Mouse (Mus musculus): ENCODE measurements around the gene Gng7. TPM values are rescaled to one million over a fixed set of nuclear protein-coding genes. Genes with fewer than 3 reads are reported as not detected.
A peak's percentile ranks its signal among the peaks of the same experiment; 100 is the strongest.
"Not testable (repeated sequence)": the region's sequence is repeated elsewhere in the genome, so short reads cannot be mapped to it uniquely, and the experiment has no call there.

Gene Gng7
- total RNA-seq, 2 experiments from 2014 or later: 2.3 to 2.5 TPM

DNA sequence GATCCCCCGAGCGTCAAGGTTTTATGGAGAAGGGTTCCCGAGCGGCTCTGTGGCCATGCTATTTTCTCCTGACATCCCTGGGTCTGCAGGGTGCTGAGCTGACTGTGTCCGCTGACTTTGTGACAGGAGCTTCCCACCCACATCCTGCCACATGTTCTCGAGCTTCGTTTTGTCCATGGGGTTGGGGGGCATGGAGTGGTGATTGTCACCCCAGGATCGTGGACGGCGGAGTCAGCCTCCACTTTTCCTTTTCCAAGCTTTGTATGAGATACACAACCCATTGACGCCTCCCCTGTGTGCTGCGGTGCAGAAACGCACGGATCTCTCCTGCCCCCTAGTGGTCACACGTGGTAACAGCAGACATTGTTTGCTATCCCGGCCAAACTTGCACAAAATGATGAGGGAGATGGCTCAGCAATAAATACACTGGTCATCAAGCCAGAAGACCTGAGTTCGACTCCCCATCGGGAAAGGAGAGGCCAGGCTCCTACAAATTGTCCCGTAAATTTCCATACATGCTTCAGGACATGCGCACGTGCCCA lies 19.6 kb downstream of the Gng7 start:
- peak; percentile 84 for DNase-seq (ENCODE audit: low spot score)

DNA sequence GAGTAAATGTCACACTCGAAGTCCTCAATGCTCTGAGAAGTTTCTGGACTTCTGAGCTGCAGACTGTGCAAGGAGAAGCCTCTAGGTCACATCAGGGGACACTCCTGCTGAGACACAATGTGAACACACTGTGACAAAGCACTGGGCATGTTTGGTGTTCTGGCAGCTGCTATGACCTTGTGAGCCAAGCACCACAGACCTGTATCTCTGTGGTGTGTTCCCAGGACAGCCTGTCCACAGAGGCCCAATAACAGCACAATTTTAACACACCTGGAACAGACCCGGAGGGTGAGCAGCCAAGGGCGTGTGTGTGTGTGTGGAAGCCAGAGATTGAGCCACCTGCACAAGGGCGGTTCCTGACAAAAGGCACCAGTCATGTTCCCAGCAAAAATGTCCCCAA lies 20.1 kb downstream of the Gng7 start:
- no peak for DNase-seq (ENCODE audit: low spot score)

DNA sequence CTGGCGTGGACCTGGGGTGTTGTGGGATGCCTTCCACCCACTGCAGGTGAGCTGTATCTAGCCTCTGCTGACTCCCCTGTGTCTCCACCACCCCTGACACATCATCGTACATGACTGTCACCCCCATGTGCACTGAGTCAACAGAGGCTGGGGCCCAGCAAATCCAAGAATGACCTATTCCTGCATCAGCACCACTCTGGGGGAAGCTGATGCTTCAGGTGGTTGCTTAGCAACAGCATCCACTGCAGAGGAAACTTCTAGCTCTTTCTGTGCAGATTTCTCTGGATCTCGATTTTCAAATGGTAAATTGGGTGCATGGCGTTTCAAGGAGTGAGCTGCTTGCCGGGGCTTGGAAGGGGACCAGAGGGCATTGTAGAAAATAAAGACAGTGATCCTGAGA lies 21.5 kb downstream of the Gng7 start:
- DNase-seq (ENCODE audit: low spot score): no peak

DNA sequence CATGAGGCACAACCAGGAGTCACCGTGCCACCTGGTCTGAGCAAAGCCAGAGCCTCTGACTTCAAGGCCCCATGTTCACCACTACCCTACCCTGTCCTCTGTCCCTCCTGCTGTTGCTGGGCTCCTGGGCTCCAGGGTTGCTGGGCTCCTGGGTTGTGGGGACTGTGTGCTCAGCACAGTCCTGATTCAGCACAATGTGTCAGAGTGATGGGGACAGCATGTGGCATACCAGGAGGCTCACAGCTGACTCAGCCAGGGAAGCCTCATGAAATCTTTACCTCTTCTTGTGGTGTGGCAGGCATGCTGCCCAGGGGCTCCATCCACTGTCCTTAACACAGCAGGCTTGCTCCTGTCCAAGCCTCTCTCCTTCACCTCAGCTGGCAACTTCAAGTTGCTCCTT lies 22.8 kb downstream of the Gng7 start:
- DNase-seq (ENCODE audit: low spot score): no peak

DNA sequence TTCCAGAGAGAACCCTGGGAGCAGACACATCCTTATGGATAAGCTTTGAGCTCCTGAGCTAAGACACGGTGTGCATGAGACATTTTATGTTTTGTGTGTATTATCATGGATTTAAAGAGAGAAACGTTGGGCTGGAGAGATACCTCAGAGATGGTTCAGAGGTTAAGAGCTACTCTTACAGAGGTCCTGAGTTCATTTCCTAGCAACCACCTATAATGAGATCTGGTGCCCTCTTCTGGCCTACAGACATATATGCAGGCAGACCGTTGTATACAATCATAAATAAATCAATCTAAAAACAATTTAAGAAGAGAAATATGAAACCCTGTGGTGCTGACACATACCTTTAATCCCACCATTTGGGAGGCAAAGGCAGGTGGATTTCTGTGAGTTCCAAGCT lies 23.7 kb downstream of the Gng7 start:
- DNase-seq (ENCODE audit: low spot score): no peak

DNA sequence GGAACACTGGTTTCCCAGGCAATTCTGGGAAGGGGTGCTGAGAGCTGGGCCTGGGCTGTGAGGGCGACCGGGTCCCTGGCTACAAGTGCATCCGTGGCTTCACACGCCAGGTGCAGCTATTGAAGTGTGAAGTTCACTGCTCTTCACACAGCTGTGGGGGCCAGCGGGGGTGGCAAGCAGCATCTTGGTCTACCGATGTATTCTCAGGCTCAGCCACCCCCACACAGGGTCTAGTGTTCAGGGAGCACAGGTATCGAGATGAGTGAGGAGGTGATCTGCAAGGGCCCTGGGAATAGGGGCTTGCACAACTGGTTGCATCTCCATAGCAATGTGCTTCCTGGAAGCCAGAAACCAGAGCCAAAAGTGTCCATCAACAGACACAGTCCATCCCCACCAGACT lies 24.3 kb downstream of the Gng7 start:
- DNase-seq (ENCODE audit: low spot score): no peak

DNA sequence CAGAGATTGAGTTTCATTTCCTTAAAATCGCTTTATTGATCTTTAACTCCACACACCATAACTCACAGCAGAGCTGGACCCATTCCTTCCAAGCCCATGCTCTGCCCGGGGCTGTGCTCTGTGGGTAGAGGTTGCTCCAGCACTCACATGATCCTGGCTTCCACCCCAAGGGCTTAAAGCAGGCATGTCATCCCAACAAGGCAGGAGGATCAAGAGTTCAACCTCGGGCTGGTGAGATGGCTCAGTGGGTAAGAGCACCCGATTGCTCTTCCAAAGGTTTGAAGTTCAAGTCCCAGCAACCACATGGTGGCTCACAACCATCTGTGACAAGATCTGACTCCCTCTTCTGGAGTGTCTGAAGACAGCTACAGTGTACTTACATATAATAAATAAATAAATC lies 24.9 kb downstream of the Gng7 start:
- DNase-seq (ENCODE audit: low spot score): not testable (repeated sequence)

DNA sequence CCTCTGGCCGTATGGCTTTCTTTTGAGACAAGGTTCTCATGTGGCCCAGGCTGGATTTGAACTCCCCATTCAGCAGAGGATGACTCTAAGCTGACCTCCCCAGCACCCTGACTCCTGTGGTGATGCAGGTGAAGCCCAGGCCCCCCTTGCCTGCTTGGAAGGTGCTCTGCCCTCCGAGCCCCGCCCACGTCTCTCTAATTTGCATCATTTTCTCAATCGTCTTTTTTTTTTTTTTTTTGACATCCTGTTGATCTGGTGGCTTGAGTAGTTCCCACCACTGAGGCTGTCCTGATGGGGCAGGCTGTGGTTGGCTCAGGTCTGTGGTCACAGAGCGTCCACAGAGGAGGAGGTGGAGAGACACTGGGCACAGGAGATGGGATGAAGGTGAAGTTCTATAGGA lies 25.3 kb downstream of the Gng7 start:
- no peak for DNase-seq (ENCODE audit: low spot score)

DNA sequence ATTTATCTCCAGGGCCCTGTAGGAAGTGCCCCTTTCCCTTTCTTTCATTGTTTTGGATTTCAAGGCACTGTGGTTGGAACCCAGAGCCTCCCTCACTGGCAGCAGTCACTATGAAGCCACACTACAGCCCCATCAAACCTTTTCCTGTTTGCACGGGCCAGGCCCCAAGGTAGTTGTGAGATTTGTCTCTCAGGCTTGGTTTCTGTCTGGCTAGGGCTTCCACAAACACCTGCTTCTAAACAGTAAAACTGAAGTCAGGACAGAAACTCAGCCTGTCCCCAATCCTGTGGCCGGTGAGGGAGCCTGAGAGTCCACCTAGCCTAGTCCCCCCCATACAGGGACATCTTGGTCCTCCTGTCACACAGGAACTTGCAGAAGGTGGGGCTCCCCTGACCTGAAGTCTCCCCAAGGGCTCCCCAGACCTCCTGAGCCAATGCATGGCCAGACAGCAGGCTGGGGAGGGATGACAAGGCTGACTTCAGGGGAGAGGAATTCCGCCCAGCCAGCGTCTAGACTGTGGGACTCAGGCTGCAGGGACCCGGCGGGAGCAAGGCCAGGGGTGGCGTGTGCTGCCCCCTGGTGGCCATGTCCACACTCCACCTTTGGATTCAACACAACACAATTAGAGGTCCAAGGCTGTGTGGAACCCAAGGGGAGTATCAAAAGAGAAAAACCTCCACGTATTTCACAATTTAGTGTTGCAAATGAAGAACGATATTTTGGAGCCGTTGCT lies 26.9 kb downstream of the Gng7 start:
- peak; percentile 89 for DNase-seq (ENCODE audit: low spot score)

DNA sequence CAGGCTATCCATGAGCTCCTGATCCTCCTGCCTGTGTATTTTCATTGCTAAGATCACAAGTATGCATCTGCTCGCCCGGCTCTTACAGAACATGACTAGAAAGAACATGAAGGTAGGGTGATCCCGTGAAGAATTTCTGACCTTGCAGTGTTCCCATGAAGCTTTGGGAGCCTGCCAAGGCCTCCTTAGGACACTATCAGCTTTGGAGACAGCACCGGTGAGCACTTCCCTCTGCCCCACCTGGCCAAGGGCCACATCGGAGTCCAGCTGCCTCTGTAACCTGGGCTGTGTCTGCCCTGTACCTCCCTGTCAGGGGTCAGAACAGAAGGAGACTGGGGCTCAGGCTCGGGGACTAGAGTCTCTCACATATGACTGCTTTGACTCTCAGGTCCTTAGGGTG lies 28.0 kb downstream of the Gng7 start:
- no peak for DNase-seq (ENCODE audit: low spot score)

DNA sequence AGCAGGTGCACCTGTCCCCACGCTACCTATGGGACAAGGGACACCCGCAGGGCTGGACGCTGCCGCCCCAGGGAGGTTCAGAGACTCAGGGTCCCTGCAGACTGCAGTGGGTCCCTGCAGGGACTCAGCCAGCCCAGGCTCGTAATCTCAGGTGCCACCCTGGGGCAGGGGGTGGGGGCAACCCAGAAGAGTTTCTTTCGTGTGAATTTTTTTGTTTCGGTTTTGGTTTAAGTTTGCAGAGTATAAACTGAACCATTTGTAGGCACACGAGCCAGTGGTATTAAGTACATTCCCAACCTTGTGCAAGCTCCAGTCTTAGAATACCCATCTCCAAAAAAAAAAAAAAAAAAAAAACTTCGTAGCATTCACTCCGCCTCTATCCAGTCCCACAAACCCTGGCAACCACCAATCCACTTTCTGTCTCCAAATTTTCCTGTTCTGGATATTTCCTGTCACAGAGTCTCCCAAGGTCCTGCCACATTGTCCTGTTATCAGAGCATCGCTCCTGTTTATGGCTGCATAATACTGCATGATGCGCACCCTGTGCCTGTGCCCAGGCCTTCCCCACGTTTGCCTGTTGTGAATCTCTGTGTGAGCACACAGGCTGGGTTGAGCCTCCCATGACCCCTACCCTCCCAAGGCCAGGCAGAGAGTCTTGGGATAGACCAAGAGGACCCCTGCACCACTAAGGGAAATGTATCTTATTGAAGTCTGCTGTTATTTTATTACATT lies 28.6 kb downstream of the Gng7 start:
- DNase-seq (ENCODE audit: low spot score): no peak

DNA sequence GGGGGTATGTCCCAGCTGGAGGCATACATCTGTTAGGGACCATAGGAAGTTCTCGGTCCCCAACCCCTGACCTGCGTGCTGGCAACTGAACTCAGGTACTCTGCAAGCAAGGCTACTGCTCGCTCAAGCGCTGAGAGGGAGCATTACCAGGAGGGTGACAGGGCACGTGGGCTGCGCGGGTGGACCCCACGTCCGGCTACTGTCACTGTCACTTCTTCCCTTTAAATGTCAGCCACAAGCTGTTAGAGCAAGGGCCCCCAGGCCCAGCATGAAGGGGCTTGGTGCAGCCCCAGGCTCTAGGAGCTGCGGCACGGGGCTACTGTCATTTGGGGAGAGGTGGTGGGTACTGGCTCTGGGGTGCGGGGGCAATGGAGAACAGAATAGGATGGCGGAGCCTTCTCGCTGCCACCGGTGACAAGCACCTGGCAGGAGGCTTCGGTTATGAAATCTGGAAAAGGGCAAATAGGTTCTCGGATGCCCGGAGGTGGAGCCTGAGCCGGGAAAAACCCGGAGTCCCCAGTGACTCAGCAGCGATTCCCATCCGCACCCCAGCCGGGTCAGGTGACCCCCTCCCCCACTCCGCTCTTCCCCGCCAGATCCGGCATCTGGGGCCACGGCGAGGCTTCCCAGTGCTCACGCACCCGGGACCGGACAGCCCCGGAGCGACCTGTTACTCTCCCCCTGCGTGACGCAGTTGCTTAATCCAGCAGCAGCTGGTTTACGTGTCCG lies 29.3 kb downstream of the Gng7 start:
- DNase-seq (ENCODE audit: low spot score): peak; percentile 73

DNA sequence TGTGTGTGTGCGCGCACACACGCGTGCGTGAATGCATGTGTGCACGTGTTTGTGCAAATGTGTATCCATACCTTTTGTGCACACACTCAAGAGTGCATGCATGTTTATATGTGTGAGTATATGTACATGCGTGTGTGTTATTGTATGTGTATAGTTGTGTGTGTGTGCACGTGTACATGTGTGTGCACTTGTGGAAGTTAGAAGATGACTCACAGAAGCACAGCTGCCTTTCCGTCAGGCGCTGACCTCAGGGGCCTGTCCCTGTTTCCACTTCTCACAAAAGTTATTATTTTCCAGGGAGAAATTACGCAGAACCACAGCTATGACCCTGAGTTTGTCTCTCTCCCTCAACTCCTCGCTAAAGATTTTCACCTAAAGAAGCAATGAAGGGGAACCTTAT lies 30.5 kb downstream of the Gng7 start:
- no peak for DNase-seq (ENCODE audit: low spot score)

DNA sequence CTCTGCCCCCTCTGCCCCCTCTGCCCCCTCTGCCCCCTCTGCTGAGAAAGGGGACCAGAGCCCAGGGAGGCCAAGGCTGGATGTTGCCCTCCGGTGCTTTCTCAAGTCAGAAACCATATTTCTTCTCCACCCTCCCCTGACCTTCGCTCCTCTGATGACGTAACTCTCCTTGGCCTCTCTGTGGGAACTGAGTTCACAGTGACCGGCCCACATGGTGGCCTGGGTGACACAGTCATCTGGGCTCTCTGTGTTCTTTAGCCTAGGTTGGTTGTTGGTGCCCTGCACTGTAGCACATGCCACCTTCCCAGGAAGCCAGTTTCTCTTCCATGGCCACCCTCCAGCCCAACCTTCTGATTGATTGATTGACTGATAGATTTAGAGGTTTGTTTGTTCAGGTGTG lies 32.4 kb downstream of the Gng7 start:
- no peak for DNase-seq (ENCODE audit: low spot score)

DNA sequence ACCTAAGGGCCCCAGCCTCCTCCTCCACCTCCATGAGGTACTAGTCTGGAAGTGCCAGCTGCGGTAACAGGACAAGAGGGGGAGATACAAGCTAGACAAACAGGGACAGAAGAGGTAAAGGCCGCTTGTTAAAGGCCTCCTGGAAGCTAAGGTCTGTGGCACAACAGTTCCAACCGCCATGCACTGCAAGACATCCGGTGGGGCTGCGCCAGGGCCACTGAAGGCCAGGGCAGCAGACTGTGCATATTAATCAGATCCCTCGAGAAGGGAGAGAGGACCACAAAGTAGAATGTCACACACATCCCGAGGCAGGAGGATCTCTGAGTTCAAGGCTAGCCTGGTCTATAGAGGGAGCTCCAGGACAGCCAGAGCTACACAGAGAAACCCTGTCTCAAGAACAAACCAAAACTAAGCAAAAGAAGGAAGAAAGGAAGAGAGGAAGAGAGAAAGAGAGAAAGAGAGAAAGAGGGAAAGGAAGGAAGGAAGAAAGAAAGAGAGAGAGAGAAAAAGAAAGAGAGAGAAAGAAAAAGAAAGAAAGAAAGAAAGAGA lies 33.1 kb downstream of the Gng7 start:
- DNase-seq (ENCODE audit: low spot score): no peak

DNA sequence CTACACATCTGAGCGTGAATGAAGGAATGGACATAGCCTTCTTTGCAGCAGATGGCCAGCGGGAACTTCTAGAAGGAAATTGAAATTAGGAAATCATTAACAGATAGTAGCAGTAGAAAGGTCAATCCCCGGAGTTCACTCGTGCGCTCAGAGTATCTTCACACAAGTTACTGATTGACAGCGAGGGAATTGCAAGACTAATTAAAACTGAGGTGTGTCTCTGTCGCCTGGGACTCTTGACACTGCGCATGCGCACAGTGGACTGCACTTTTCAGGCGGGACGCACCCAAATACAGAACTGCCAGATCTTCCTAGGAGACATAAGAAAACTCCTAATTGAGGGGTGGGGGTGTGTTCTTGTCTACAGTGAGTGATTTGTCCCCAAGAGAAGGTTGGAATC lies 39.3 kb downstream of the Gng7 start:
- no peak for DNase-seq (ENCODE audit: low spot score)

DNA sequence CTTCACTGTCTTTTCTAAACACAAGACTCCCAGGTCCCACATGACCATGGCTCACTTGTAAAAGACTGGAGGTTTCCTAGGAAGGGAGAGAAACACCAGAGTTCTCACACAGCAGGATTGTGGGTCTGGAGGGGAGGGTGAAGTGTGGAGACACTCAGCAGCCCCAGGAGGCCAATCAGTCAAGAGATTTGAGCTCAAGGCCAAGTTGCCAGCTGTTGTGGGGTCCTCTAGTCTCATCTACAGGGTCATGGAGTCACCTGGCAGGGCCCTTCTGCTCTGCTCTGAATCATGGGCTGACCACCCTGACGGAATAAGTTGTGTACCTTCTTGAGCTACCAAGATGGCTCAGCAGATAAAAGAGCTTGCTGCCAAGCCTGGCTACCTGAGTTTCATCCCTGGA lies 41.0 kb downstream of the Gng7 start:
- DNase-seq (ENCODE audit: low spot score): no peak

DNA sequence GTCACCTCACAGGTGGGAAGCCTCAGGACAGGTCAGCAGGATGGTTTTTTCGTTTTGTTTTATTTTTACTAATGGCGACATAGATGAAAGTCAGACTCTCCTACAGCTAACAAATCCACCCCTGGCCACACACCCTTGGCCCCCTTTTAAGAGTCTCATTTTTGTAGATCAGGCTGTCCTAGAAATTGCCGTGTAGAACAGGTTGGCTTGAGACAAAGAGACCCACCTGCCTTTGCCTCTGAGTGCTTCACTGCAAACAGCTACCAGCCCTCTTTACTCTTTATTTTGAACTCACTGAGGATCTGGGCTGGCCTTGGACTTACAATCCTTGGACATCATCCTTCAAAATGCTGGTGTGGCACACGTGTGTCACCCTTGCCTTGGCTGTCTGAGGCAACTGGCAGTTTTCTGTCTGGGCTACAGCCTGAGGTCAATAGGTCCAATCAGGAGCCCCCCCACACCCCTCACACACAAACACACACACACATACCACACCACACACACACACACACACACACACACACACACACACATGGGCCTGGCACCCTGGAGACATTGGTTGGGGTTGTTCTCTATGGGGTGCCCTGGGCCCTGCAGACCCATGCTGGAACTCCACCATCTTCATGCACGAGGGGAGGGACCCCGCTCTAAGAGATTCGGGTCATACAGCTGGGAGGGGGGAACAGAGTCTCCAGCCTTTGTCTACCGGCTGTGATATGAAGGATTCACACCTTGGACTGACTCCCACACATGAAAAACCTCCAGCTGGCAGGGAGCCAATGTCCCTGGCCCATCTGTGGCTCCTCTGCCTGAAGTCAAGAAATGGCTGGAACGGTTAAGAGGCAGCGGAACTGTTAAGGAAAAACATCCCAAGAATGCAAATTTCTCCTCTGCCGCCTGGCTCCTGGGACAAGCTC lies 42.4 kb downstream of the Gng7 start:
- no peak for DNase-seq (ENCODE audit: low spot score)

DNA sequence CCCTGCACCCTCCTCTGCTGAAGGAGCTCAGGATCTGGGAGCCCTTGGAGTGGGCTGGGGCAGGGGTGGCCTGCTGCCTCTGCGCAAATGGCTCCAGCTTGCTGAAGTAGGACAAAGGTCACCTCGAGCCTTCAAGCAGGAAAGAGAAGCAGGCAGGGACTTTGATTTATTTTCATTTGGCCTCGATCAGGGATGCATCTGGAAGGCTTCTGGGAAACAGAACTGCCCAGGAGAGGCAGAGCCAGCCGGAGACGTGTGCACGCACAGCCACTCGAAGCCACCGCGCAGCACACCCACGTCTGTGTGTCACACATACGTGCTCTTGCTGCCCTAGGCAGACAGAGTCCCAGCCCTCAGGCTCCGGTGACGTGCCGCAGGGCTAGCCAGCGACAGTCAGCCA lies 43.2 kb downstream of the Gng7 start:
- no peak for DNase-seq (ENCODE audit: low spot score)

DNA sequence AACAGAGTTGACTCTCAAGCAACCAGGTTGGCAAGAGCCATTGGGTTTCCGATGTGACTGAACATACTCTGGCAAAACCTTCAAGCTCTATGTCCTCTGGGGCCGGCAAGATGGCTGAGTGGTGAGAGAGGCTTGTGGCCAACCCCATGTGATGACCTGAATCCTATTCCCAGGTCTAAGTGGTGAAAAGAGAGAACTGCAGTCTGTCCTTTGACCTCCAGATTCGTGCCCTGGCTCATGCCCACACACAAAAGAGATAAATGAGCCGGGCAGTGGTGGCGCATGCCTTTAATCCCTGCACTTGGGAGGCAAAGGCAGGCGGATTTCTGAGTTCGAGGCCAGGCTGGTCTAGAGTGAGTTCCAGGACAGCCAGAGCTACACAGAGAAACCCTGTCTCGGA lies 44.6 kb downstream of the Gng7 start:
- no peak for DNase-seq (ENCODE audit: low spot score)

DNA sequence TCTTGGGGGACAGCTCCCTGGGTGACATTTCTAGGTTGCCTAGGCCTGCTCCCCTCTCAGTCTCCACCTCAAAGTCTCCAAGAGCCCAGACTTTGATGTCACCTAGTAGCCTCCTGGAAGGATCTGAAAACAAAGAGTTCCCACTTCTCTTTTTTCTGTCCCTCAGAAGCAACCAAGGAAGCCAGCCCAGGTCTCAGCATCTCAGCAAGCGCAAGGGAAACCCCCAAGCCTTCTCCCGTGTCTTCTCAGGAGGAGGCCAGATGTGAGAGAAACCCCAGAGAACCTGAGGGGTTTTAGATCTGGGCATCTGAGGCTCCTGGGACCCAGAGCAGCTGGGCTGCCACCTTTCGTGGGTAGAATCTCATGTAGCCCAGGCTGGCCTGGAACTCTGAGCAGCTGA lies 45.4 kb downstream of the Gng7 start:
- no peak for DNase-seq (ENCODE audit: low spot score)
